Mouse (Mus musculus): ENCODE results near the gene Trpm7. TPM values are rescaled to one million over a fixed set of nuclear protein-coding genes. Genes with fewer than 3 reads are reported as not detected.

Trpm7 gene
- polyA plus RNA-seq, 1 experiment from 2014 or later: 65.3 TPM

DNA sequence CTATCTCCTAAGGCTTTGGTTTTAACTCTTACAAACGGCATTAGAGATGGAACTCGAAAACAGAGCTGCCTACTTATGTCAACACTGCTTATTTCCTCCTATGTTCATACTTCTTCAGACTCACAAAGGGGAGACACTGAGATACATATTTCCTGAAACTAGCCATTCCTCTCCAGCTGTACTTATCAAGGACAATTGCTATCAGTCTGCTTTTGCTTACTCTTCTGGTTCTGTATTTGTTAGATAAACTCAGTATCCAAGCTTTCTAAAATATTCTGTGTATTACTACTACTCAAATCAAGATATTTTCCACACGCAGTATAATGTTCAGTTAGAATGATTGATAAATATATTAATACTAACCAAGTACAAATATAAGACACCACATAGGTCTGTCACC is 74.0 kb downstream of the Trpm7 start:
- H3K27me3 ChIP-seq: no peaks in the 10 kb centered on the region
- no peaks in the 10 kb centered on the region for H3K4me1 ChIP-seq
- no peak overlapping the region for H3K27ac ChIP-seq
- H3K9me3 ChIP-seq: no peaks in the 10 kb centered on the region
- H3K9ac ChIP-seq: no peak overlapping the region
- H3K4me2 ChIP-seq (replicated peaks): no peak overlapping the region
- WGBS: 91% methylated on average over 3 of the region's 3 CpGs
- H3K4me3 ChIP-seq: no peak overlapping the region
- peaks cover 74% of the 10 kb centered on the region for H3K36me3 ChIP-seq
- no peak for ATAC-seq (ENCODE audit: low FRiP score, low read depth)

- Histone ChIP-seq H3K4me1 (no peaks in the 10 kb centered on the region), H3K36me3 (peaks cover 70% of the 10 kb centered on the region), H3K9me3 (no peaks in the 10 kb centered on the region), H3K9ac (no peak overlapping the region), H3K4me2 (replicated peaks) (no peak overlapping the region), H3K27ac (no peak overlapping the region; the same call in 1 of the 2 replicates), H3K4me3 (no peak overlapping the region), H3K27me3 (no peaks in the 10 kb centered on the region)
- 81% methylated on average over 5 of the region's 5 CpGs for WGBS
- no peak for ATAC-seq (ENCODE audit: low FRiP score, low read depth)
Measured at GRCm38 (mm10) chr2:126798455-126798854, 77.6 kb downstream of the Trpm7 start.

- ATAC-seq (ENCODE audit: low FRiP score, low read depth): no peak
Measured at GRCm38 (mm10) chr2:126795708-126796107, 80.3 kb downstream of the Trpm7 start.

GRCm38 (mm10) chr2:126792611-126793010 is 83.4 kb downstream of the Trpm7 start:
- no peak overlapping the region for H3K27ac ChIP-seq
- H3K9ac ChIP-seq: no peak overlapping the region
- peaks cover 4% of the 10 kb centered on the region; the same call in 1 of the 2 replicates for H3K4me1 ChIP-seq
- H3K4me2 ChIP-seq (replicated peaks): no peak overlapping the region
- 72% methylated on average over 5 of the region's 5 CpGs for WGBS
- no peak overlapping the region for H3K4me3 ChIP-seq
- no peaks in the 10 kb centered on the region for H3K9me3 ChIP-seq
- H3K36me3 ChIP-seq: peaks cover 57% of the 10 kb centered on the region
- no peak for ATAC-seq (ENCODE audit: low FRiP score, low read depth)
- no peaks in the 10 kb centered on the region for H3K27me3 ChIP-seq

More at GRCm38 (mm10) chr2:126795708-126796107, 80.3 kb downstream of the Trpm7 start:
- no peaks in the 10 kb centered on the region for H3K4me1 ChIP-seq
- no peak overlapping the region for H3K4me3 ChIP-seq
- no peak overlapping the region for H3K27ac ChIP-seq
- no peak overlapping the region for H3K4me2 ChIP-seq (replicated peaks)
- peaks cover 74% of the 10 kb centered on the region for H3K36me3 ChIP-seq
- 78% methylated on average over 3 of the region's 3 CpGs for WGBS
- H3K9ac ChIP-seq: no peak overlapping the region
- H3K9me3 ChIP-seq: no peaks in the 10 kb centered on the region
- H3K27me3 ChIP-seq: no peaks in the 10 kb centered on the region

DNA sequence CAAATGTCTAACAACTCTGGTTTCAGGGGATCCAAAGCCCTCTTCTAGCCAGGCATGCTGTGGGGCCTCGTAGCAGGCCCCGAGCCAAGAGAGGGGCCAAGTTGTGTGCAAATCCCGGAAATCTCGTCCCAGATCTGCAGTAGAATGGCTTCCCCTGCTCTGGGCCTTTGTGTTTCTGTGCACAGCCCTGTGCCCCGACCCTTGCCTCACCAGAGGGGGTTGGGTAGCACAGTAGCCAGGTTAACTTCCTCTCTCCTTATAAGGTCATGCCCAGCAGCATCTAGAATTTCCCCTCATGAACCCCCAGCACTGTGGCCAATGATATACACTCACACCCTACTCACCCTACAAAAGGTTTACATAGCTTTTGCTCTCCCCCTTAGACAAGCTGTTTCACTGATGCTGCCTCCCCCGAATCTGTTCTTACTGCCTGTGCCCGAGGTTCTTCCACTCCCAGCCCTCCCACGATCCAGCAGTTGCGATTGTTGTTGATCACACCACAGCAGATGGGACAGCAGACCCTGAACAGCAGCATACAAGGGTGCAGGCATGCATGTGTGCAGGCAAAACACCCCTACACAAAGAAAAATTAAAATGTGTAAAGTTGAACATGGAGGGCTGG is 88.2 kb downstream of the Trpm7 start:
- Histone ChIP-seq H3K9ac (no peak overlapping the region), H3K27me3 (no peaks in the 10 kb centered on the region), H3K4me1 (peaks cover 9% of the 10 kb centered on the region; the same call in 1 of the 2 replicates), H3K27ac (no peak overlapping the region; the same call in 1 of the 2 replicates), H3K4me3 (no peak overlapping the region), H3K4me2 (replicated peaks) (no peak overlapping the region), H3K9me3 (no peaks in the 10 kb centered on the region), H3K36me3 (peaks cover 22% of the 10 kb centered on the region)
- 54% methylated on average over 9 of the region's 9 CpGs for WGBS
- peak; percentile 15; the same call in 1 of the 2 replicates for ATAC-seq (ENCODE audit: low FRiP score, low read depth)

- no peaks in the 10 kb centered on the region for H3K27me3 ChIP-seq
- peaks cover 9% of the 10 kb centered on the region; the same call in 1 of the 2 replicates for H3K4me1 ChIP-seq
- WGBS: 69% methylated on average over 4 of the region's 4 CpGs
- no peak within 1 kb of the TSS for H3K9ac ChIP-seq
- H3K4me3 ChIP-seq: no peak within 1 kb of the TSS
- H3K9me3 ChIP-seq: no peaks in the 10 kb centered on the region
- no peaks in the 10 kb centered on the region for H3K36me3 ChIP-seq
- H3K27ac ChIP-seq: no peak within 1 kb of the TSS
- H3K4me2 ChIP-seq (replicated peaks): no peak within 1 kb of the TSS
- no peak for ATAC-seq (ENCODE audit: low FRiP score, low read depth)
Measured at GRCm38 (mm10) chr2:126783370-126783769, 92.7 kb downstream of the Trpm7 start, which contains the start of gene Usp50. Gene Usp50 (minus strand): TSS chr2:126783470.

DNA sequence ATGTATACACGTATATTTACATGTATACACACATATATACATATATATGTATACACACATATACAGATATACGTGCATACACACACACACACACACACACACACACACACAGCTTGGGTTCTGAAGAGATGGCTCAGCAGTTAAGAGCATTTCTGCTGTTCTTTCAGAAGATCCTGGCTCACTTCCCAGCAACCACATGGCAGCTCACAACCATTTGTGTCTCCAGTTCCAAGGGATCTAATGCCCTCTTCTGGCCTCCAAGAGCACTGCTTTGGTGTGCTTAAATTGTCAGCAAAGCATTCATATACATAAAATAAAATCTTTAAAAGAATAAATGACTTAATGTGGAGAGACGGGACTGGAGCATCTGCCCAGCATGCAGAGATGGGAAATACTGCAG is 93.6 kb downstream of the Trpm7 start:
- Histone ChIP-seq H3K27ac (no peak overlapping the region), H3K4me3 (no peak overlapping the region), H3K4me2 (replicated peaks) (no peak overlapping the region), H3K9ac (no peak overlapping the region), H3K9me3 (no peaks in the 10 kb centered on the region), H3K27me3 (no peaks in the 10 kb centered on the region), H3K4me1 (0 out of 2 replicates have a peak, but pooled peaks cover 3% of the 10 kb centered on the region), H3K36me3 (no peaks in the 10 kb centered on the region)
- 77% methylated on average over 3 of the region's 3 CpGs for WGBS
- ATAC-seq (ENCODE audit: low FRiP score, low read depth): no peak

DNA sequence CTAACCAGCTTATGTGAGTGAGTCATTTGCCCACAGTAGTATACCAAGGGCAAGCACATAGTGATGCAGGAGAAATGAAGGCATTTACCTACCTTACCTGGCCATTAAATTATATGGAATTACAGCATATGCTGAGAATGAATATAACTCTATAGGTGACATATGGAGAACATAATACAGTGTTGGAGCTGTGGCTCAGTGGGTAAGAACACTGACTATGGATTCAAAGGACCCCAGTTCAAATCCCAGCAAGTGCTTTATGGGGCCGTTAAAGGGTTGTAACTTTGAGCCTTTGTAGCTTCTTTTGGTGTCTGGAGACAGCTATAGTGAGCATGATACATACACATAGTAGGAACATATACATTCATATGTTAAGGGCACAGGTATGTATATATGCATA is 94.6 kb downstream of the Trpm7 start:
- Histone ChIP-seq H3K27me3 (no peaks in the 10 kb centered on the region), H3K27ac (no peak overlapping the region), H3K9me3 (no peaks in the 10 kb centered on the region), H3K4me2 (replicated peaks) (no peak overlapping the region), H3K9ac (no peak overlapping the region), H3K4me1 (0 out of 2 replicates have a peak, but pooled peaks cover 3% of the 10 kb centered on the region), H3K4me3 (no peak overlapping the region), H3K36me3 (no peaks in the 10 kb centered on the region)
- no peak for ATAC-seq (ENCODE audit: low FRiP score, low read depth)
- WGBS: 88% methylated on average over 1 of the region's 1 CpGs

DNA sequence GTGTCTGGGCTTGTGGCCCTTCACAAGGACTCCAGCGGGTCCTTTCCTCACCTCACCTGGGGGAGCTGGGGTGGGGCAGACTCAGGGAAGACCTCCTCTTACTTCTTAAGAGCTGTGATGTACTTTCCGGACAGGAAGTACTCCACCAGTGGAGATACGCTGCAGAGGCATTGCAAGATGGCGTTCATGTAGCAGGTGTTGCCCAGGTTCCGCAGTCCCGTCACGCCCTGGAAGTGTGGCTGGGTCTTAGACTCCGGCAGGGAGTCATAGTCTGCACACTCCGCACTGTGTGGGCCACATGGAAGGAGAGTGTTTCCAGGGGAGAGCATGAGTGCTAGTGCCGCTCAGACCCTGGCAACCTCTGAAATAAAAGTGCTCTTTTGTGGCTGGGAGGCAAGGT is 95.7 kb downstream of the Trpm7 start:
- H3K4me1 ChIP-seq: 0 out of 2 replicates have a peak, but pooled peaks cover 3% of the 10 kb centered on the region
- no peak overlapping the region for H3K4me2 ChIP-seq (replicated peaks)
- H3K9ac ChIP-seq: no peak overlapping the region
- no peaks in the 10 kb centered on the region for H3K36me3 ChIP-seq
- H3K27me3 ChIP-seq: no peaks in the 10 kb centered on the region
- ATAC-seq (ENCODE audit: low FRiP score, low read depth): no peak
- no peak overlapping the region for H3K27ac ChIP-seq
- H3K4me3 ChIP-seq: no peak overlapping the region
- no peaks in the 10 kb centered on the region for H3K9me3 ChIP-seq
- WGBS: 89% methylated on average over 10 of the region's 10 CpGs

DNA sequence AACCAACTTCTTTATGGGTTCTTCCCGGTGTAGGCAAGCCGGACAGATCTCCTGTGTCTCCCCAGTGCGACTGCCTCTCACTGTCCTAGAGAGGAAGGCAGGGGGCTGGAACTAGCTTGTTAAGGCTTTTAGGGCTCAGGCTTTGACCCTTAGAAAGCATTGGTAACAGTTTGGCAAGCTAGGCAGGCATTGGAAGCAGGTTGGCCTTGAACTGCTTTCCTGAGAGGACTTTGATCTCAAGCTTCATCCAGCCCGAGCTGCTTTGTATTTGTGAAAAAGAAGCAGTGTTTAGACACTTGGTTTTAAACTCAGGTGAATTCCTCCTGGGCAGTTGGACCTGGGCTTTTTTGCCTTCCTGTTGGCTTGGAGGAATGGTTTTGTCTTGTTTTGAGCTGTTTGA is 97.2 kb downstream of the Trpm7 start:
- Histone ChIP-seq H3K36me3 (no peaks in the 10 kb centered on the region), H3K27me3 (no peaks in the 10 kb centered on the region), H3K9ac (no peak overlapping the region), H3K4me3 (no peak overlapping the region), H3K4me2 (replicated peaks) (no peak overlapping the region), H3K27ac (no peak overlapping the region), H3K9me3 (no peaks in the 10 kb centered on the region), H3K4me1 (no peaks in the 10 kb centered on the region)
- no peak for ATAC-seq (ENCODE audit: low FRiP score, low read depth)
- WGBS: 88% methylated on average over 4 of the region's 4 CpGs

GRCm38 (mm10) chr2:126776416-126776815 is 99.6 kb downstream of the Trpm7 start:
- 52% methylated on average over 1 of the region's 1 CpGs for WGBS
- Histone ChIP-seq H3K4me1 (no peaks in the 10 kb centered on the region), H3K36me3 (no peaks in the 10 kb centered on the region), H3K4me3 (no peak overlapping the region), H3K27me3 (no peaks in the 10 kb centered on the region), H3K27ac (no peak overlapping the region), H3K4me2 (replicated peaks) (no peak overlapping the region), H3K9me3 (no peaks in the 10 kb centered on the region), H3K9ac (no peak overlapping the region)
- no peak for ATAC-seq (ENCODE audit: low FRiP score, low read depth)

GRCm38 (mm10) chr2:126775951-126776350 is 100.1 kb downstream of the Trpm7 start:
- H3K9me3 ChIP-seq: no peaks in the 10 kb centered on the region
- no peak overlapping the region for H3K4me2 ChIP-seq (replicated peaks)
- H3K4me3 ChIP-seq: no peak overlapping the region
- no peaks in the 10 kb centered on the region for H3K36me3 ChIP-seq
- no peaks in the 10 kb centered on the region for H3K4me1 ChIP-seq
- no peak overlapping the region for H3K9ac ChIP-seq
- 55% methylated on average over 4 of the region's 4 CpGs for WGBS
- no peak overlapping the region for H3K27ac ChIP-seq
- no peaks in the 10 kb centered on the region for H3K27me3 ChIP-seq
- no peak for ATAC-seq (ENCODE audit: low FRiP score, low read depth)

- WGBS: 87% methylated on average over 5 of the region's 5 CpGs
- H3K27me3 ChIP-seq: no peaks in the 10 kb centered on the region
- H3K4me3 ChIP-seq: no peak overlapping the region
- no peak overlapping the region for H3K4me2 ChIP-seq (replicated peaks)
- no peaks in the 10 kb centered on the region for H3K4me1 ChIP-seq
- H3K27ac ChIP-seq: no peak overlapping the region
- no peaks in the 10 kb centered on the region for H3K36me3 ChIP-seq
- no peaks in the 10 kb centered on the region for H3K9me3 ChIP-seq
- ATAC-seq (ENCODE audit: low FRiP score, low read depth): no peak
- H3K9ac ChIP-seq: no peak overlapping the region
Measured at GRCm38 (mm10) chr2:126772217-126772616, 103.8 kb downstream of the Trpm7 start.

All from limb, embryonic 13.5 days (tissue).